Mouse (Mus musculus) MEL (cell line): Measurements from ENCODE around the gene Cep350. TPM values are rescaled to one million over a fixed set of nuclear protein-coding genes. Genes with fewer than 3 reads are reported as not detected.

Experiments used
- DNase-seq: peaks from one replicate; pipeline ENCODE4 v3.0.0; 2011; ENCODE audit warnings: low read depth, low spot score
- H3K27ac ChIP-seq: 2 replicates; pipeline ENCODE4 v1.5.1; 2012; ENCODE audit warnings: low read depth, mild to moderate bottlenecking, control low read depth, low read length, moderate library complexity; ENCODE audit not compliant: control insufficient read depth
- H3K27me3 ChIP-seq, 2 experiments: fragments of 150-350 bp in 1 of 2; sonication (generic) in 1 of 2; 2 replicates each; pipeline ENCODE4 v1.6.1; 2012; ENCODE audit warnings: low read length in 2 of 2, mild to moderate bottlenecking in 2 of 2, improper control_type of control experiment in 1 of 2, moderate library complexity in 1 of 2; ENCODE audit not compliant: insufficient read depth in 2 of 2, control insufficient read depth in 1 of 2
- H3K36me3 ChIP-seq, 2 experiments: 2 replicates each; pipeline ENCODE4 v1.6.1; 2012 to 2014; ENCODE audit warnings: low read length in 2 of 2, improper control_type of control experiment in 1 of 2, inconsistent platforms in 1 of 2, mild to moderate bottlenecking in 1 of 2; ENCODE audit not compliant: insufficient read depth in 2 of 2, control insufficient read depth in 1 of 2
- H3K4me1 ChIP-seq, 2 experiments: fragments of 150-350 bp in 1 of 2; sonication (generic) in 1 of 2; 2 replicates each; pipeline ENCODE4 v1.6.1; 2012; ENCODE audit warnings: low read length in 2 of 2, improper control_type of control experiment in 1 of 2, mild to moderate bottlenecking in 1 of 2; ENCODE audit not compliant: insufficient read depth in 2 of 2, control insufficient read depth in 1 of 2
- H3K4me3 ChIP-seq, 2 experiments: fragments of 150-350 bp in 1 of 2; sonication (generic) in 1 of 2; 2 replicates each; pipeline ENCODE4 v1.5.1; 2012; ENCODE audit warnings: low read depth in 2 of 2, low read length in 2 of 2, mild to moderate bottlenecking in 2 of 2, moderate library complexity in 2 of 2, control low read depth in 1 of 2, improper control_type of control experiment in 1 of 2; ENCODE audit not compliant: control insufficient read depth in 1 of 2, insufficient read depth in 1 of 2
- H3K79me2 ChIP-seq: 2 replicates; pipeline ENCODE4 v1.6.1; 2012; ENCODE audit warnings: mild to moderate bottlenecking, low read length, moderate library complexity; ENCODE audit not compliant: control insufficient read depth, poor library complexity, insufficient read depth
- H3K9ac ChIP-seq: 2 replicates; pipeline ENCODE4 v1.6.1; 2012; ENCODE audit warnings: low read depth, mild to moderate bottlenecking, control low read depth, low read length, moderate library complexity; ENCODE audit not compliant: control insufficient read depth, poor library complexity, severe bottlenecking
- H3K9me3 ChIP-seq: fragments of 150-350 bp; sonication (generic); replicated peaks from 2 replicates; pipeline ENCODE4 v1.6.1; 2012; ENCODE audit warnings: mild to moderate bottlenecking, low read length, improper control_type of control experiment, moderate library complexity; ENCODE audit not compliant: insufficient read depth
- BHLHE40 ChIP-seq: IDR thresholded peaks from 2 replicates; pipeline ENCODE4 v1.6.1; 2012; ENCODE audit warnings: low read depth, mild to moderate bottlenecking, inconsistent platforms, low read length, improper control_type of control experiment, borderline replicate concordance
- CHD1 ChIP-seq: IDR thresholded peaks from 2 replicates; pipeline ENCODE4 v1.6.1; 2012; ENCODE audit warnings: low read depth, mild to moderate bottlenecking, inconsistent platforms, low read length, improper control_type of control experiment
- ELF1 ChIP-seq: IDR thresholded peaks from 2 replicates; pipeline ENCODE4 v1.6.1; 2014; ENCODE audit warnings: low read depth, mild to moderate bottlenecking, inconsistent platforms, low read length, improper control_type of control experiment, moderate library complexity
- EP300 ChIP-seq, 2 experiments: IDR thresholded peaks; 2 replicates each; pipeline ENCODE4 v1.6.1; 2011; ENCODE audit warnings: improper control_type of control experiment in 2 of 2, low read length in 2 of 2, low read depth in 1 of 2, mild to moderate bottlenecking in 1 of 2
- ETS1 ChIP-seq: IDR thresholded peaks from 2 replicates; pipeline ENCODE4 v1.6.1; 2012; ENCODE audit warnings: low read depth, mild to moderate bottlenecking, inconsistent platforms, low read length, improper control_type of control experiment, moderate library complexity
- GABPA ChIP-seq: IDR thresholded peaks from 2 replicates; pipeline ENCODE4 v1.6.1; 2012; ENCODE audit warnings: low read depth, mild to moderate bottlenecking, inconsistent platforms, low read length, improper control_type of control experiment, moderate library complexity
- HCFC1 ChIP-seq: IDR thresholded peaks from 2 replicates; pipeline ENCODE4 v1.6.1; 2012; ENCODE audit warnings: low read depth, mild to moderate bottlenecking, inconsistent platforms, low read length, improper control_type of control experiment, moderate library complexity
- KAT2A ChIP-seq: conservative IDR thresholded peaks from 2 replicates; pipeline ENCODE4 v1.6.1; 2012; ENCODE audit warnings: low read depth, low read length, improper control_type of control experiment, inconsistent platforms
- NRF1 ChIP-seq: IDR thresholded peaks from 2 replicates; pipeline ENCODE4 v1.6.1; 2014; ENCODE audit warnings: low read depth, mild to moderate bottlenecking, inconsistent platforms, low read length, improper control_type of control experiment, moderate library complexity; ENCODE audit not compliant: poor library complexity, insufficient read depth, severe bottlenecking
- POLR2A ChIP-seq, 2 experiments: IDR thresholded peaks; 2 replicates each; pipeline ENCODE4 v1.6.1; 2011 to 2012; ENCODE audit warnings: low read length in 2 of 2, mild to moderate bottlenecking in 2 of 2, control low read depth in 1 of 2, improper control_type of control experiment in 1 of 2, low read depth in 1 of 2, moderate library complexity in 1 of 2; ENCODE audit not compliant: control insufficient read depth in 1 of 2, insufficient read depth in 1 of 2, poor library complexity in 1 of 2
- RAD21 ChIP-seq: IDR thresholded peaks from 2 replicates; pipeline ENCODE4 v1.6.1; 2011; ENCODE audit warnings: mild to moderate bottlenecking, low read depth, low read length, improper control_type of control experiment
- SIN3A ChIP-seq: IDR thresholded peaks from 2 replicates; pipeline ENCODE4 v1.6.1; 2012; ENCODE audit warnings: low read length, improper control_type of control experiment, inconsistent platforms
- TCF12 ChIP-seq: IDR thresholded peaks from 2 replicates; pipeline ENCODE4 v1.6.1; 2014; ENCODE audit warnings: low read depth, mild to moderate bottlenecking, inconsistent platforms, low read length, improper control_type of control experiment, moderate library complexity
- ZC3H11A ChIP-seq: IDR thresholded peaks from 2 replicates; pipeline ENCODE4 v1.6.1; 2012; ENCODE audit warnings: low read depth, mild to moderate bottlenecking, inconsistent platforms, low read length, improper control_type of control experiment
- ZNF384 ChIP-seq: IDR thresholded peaks from 2 replicates; pipeline ENCODE4 v1.6.1; 2012; ENCODE audit warnings: low read depth, mild to moderate bottlenecking, inconsistent platforms, low read length, improper control_type of control experiment
- polyA plus RNA-seq, 2 experiments: library from polyadenylated mRNA; stranded (reverse) in 1 of 2; unstranded in 1 of 2; fragments of >175 nt in 1 of 2; fragments of >200 nt in 1 of 2; gene quantifications; 2 replicates each; pipeline versions ENCODE4 v1.2.1 to v1.2.4; 2012; ENCODE audit warnings: low replicate concordance in 2 of 2, low read depth in 1 of 2; ENCODE audit not compliant: insufficient read length in 2 of 2, insufficient read depth in 1 of 2, missing spikeins in 1 of 2
- total RNA-seq: library from RNA; depleted of rRNA; stranded (reverse); fragments of 300-350 nt; gene quantifications from 2 replicates; pipeline ENCODE4 v1.2.3, GENCODE M21; 2012

Cep350 gene
- total and polyA plus RNA-seq, 3 experiments: 4.3 to 110 (median 9.7) TPM

- no peak for TF ChIP-seq ZNF384
Measured at GRCm38 (mm10) chr1:155830861-155831260, 142.2 kb downstream of the Cep350 start (continued).

GRCm38 (mm10) chr1:155827703-155828295, 145.3 kb downstream of the Cep350 start:
- Histone ChIP-seq H3K4me1 (no peaks in the 10 kb centered on the region), H3K79me2 (no peaks in the 10 kb centered on the region), H3K36me3 (no peaks in the 10 kb centered on the region), H3K27me3 (no peaks in the 10 kb centered on the region), H3K27ac (no peak overlapping the region), H3K9me3 (no peaks in the 10 kb centered on the region), H3K4me3 (no peak overlapping the region), H3K9ac (no peak overlapping the region)
- no peak for DNase-seq
- TF ChIP-seq CHD1 (no peak), ELF1 (no peak), HCFC1 (no peak), GABPA (no peak), EP300 (IDR thresholded peaks at IDR 0.05; ENCODE audit: low read depth in 1 of 2, low read length in 2 of 2) (no peak), BHLHE40 (no peak), NRF1 (no peak), POLR2A (IDR thresholded peaks at IDR 0.05; ENCODE audit: control insufficient read depth in 1 of 2, insufficient read depth in 1 of 2, low read depth in 1 of 2, low read length in 2 of 2, poor library complexity in 1 of 2) (no peak), ETS1 (no peak), KAT2A (no peak), ZC3H11A (no peak), TCF12 (no peak), RAD21 (no peak)

- H3K27ac ChIP-seq: no peak overlapping the region
- no peaks in the 10 kb centered on the region for H3K27me3 ChIP-seq
- no peaks in the 10 kb centered on the region for H3K36me3 ChIP-seq
- H3K4me1 ChIP-seq: no peaks in the 10 kb centered on the region
- H3K4me3 ChIP-seq: no peak overlapping the region
- no peaks in the 10 kb centered on the region for H3K9me3 ChIP-seq
- H3K9ac ChIP-seq: no peak overlapping the region
- DNase-seq: no peak
- no peak for TF ChIP-seq SIN3A
- no peak for TF ChIP-seq ZC3H11A
- TF ChIP-seq, all 39 proteins: peak for 0
- no peaks in the 10 kb centered on the region for H3K79me2 ChIP-seq
Measured at GRCm38 (mm10) chr1:155826803-155827395, 146.2 kb downstream of the Cep350 start.
